Mouse (Mus musculus): ENCODE results near the gene Thbs4. TPM values are rescaled to one million over a fixed set of nuclear protein-coding genes. Genes with fewer than 3 reads are reported as not detected.

Thbs4 gene
- polyA plus RNA-seq, 1 experiment from 2014 or later: not detected

DNA sequence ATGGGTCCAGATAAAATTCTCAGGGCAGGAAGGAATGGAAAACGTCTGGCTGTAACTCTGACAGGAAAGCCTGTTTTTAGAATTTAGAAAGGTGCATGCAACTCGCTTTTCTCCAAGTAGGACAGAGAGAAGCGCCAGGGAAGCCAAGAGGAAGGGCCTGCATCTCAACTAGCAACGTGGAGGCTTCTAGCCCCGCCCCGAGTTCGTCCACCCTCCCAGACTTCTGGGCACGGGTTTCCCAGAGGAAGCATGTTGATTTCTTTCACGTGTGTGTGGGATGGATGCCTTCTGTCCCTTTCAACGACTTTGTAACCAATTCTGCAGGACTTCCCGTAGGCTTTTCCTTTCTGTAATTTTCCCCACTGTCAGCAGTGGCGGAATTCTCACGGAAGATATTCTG lies 64.8 kb downstream of the Thbs4 start:
- ChIA-PET CTCF (interaction anchor here (1.1 kb wide), 1 partner anchor 8 kb away, joined by 3 read pairs; no protein-coding TSS in a partner anchor), POLR2A (interaction anchor here (1.2 kb wide), 1 partner anchor 9 kb away, joined by 3 read pairs; no protein-coding TSS in a partner anchor)
- in situ Hi-C loops (cut with MboI; ENCODE audit: low pct_unique_long_range_greater_than_20kb): loop anchor here (5.0 to 25.0 kb wide), 3 partner anchors 153 to 818 kb away; partner anchors contain the start of genes Dhfr, Msh3 and Spz1
- H3K27me3 ChIP-seq: no peaks in the 10 kb centered on the region
- ATAC-seq (no peak), DNase-seq (ENCODE audit: low read depth, low spot score) (no peak)
- no peak for TF ChIP-seq CTCF (IDR thresholded peaks at IDR 0.05)

- TF ChIP-seq CTCF (IDR thresholded peaks at IDR 0.05): no peak
- CTCF ChIA-PET: interaction anchor here (1.0 to 1.9 kb wide), 3 partner anchors 8 to 142 kb away, joined by 3 to 7 read pairs (median 6); no protein-coding TSS in a partner anchor
- no peaks in the 10 kb centered on the region for H3K27me3 ChIP-seq
- POLR2A ChIA-PET: no interaction called here
- in situ Hi-C loops (cut with MboI; ENCODE audit: low pct_unique_long_range_greater_than_20kb): no loop called here
- ATAC-seq: no peak
- DNase-seq (ENCODE audit: low read depth, low spot score): no peak
Measured at GRCm38 (mm10) chr13:92722389-92722788, 72.2 kb downstream of the Thbs4 start.

DNA sequence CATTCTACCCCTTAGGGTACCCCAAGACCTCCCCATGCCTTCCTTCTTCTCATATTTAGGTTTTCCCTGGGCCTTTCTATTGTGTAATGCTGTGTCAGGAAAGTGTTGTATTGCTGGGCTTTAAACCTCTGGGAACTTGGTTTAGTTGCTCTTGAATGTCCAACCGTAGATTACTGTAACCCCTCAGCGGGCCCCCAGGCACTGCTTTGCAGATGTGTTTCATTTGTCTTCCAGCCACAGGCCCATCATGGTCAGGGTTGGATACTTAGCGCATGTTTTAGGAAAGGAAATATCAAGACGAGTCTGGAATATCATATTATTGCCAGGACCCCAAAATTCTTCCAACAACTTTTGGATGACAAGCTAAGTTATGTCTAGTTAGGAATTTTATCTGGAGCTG lies 73.6 kb downstream of the Thbs4 start:
- H3K27me3 ChIP-seq: no peaks in the 10 kb centered on the region
- no peak for TF ChIP-seq CTCF (IDR thresholded peaks at IDR 0.05)
- CTCF ChIA-PET: interaction anchor here (0.8 to 1.8 kb wide), 4 partner anchors 12 to 141 kb away, joined by 3 to 7 read pairs (median 4); no protein-coding TSS in a partner anchor
- DNase-seq (ENCODE audit: low read depth, low spot score) (no peak), ATAC-seq (no peak)
- in situ Hi-C loops (cut with MboI; ENCODE audit: low pct_unique_long_range_greater_than_20kb): no loop called here
- POLR2A ChIA-PET: no interaction called here

- ChIA-PET POLR2A (no interaction called here), CTCF (interaction anchor here (1.3 to 1.5 kb wide), 2 partner anchors 32 to 138 kb away, joined by 5 to 7 read pairs; no protein-coding TSS in a partner anchor)
- in situ Hi-C loops (cut with MboI; ENCODE audit: low pct_unique_long_range_greater_than_20kb): no loop called here
- ATAC-seq (no peak), DNase-seq (ENCODE audit: low read depth, low spot score) (no peak)
- H3K27me3 ChIP-seq: no peaks in the 10 kb centered on the region
- TF ChIP-seq CTCF (IDR thresholded peaks at IDR 0.05): no peak
Measured at GRCm38 (mm10) chr13:92717851-92718665, 76.6 kb downstream of the Thbs4 start.

DNA sequence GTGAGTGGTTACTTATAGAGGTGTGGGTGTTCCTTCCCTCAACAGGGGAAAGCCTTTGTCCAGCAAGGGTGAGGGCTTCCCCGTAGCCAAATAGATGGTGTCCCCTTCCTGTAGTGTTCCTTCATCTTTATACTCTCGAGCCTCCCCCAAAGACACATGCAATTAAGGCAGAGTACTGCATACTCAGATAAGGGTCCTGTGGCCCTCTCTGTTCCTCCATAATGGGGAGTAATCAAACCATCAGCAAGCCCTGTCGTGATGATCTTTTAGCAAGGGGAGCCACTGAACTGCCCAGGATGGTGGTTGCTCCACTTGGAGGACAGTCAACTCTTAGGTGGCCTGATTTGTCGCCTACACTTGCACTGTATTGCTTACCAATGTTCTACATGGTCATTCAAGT lies 82.0 kb downstream of the Thbs4 start:
- DNase-seq (ENCODE audit: low read depth, low spot score) (no peak), ATAC-seq (no peak)
- in situ Hi-C loops (cut with MboI; ENCODE audit: low pct_unique_long_range_greater_than_20kb): no loop called here
- TF ChIP-seq CTCF (IDR thresholded peaks at IDR 0.05): no peak
- no peaks in the 10 kb centered on the region for H3K27me3 ChIP-seq
- CTCF ChIA-PET: no interaction called here
- POLR2A ChIA-PET: no interaction called here

- no peak for ATAC-seq
- in situ Hi-C loops (cut with MboI; ENCODE audit: low pct_unique_long_range_greater_than_20kb): no loop called here
- ChIA-PET POLR2A (no interaction called here), CTCF (no interaction called here)
- TF ChIP-seq CTCF (IDR thresholded peaks at IDR 0.05): no peak
- DNase-seq (ENCODE audit: low read depth, low spot score): no peak
- H3K27me3 ChIP-seq: no peaks in the 10 kb centered on the region
Measured at GRCm38 (mm10) chr13:92711821-92712220, 82.8 kb downstream of the Thbs4 start.

DNA sequence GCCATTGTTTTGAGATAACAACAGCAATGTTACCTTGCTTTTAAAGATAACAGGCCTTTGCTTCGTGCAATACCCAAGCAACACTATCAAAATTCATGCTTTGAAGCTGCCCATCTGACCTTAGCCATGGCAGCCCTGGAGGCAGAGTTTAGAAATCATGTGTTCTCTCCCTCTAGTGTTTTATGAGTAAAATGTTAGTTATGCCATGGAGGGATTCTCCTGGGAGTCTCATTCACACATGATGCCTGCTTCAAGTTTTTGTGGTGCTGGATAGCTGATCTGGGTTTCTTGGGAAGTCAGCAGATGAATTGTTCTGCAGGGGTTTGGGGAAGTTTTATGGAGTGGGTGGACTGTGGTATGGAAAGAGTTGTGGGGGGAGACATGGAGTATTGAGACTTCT lies 84.3 kb downstream of the Thbs4 start:
- CTCF ChIA-PET: interaction anchor here (0.6 to 1.6 kb wide), 3 partner anchors 9 to 1586 kb away, joined by 3 to 4 read pairs (median 3); no protein-coding TSS in a partner anchor
- in situ Hi-C loops (cut with MboI; ENCODE audit: low pct_unique_long_range_greater_than_20kb): no loop called here

GRCm38 (mm10) chr13:92709535-92709934 lies 85.1 kb downstream of the Thbs4 start:
- CTCF ChIA-PET: interaction anchor here (0.6 to 2.2 kb wide), 3 partner anchors 8 to 1587 kb away, joined by 3 to 6 read pairs (median 4); no protein-coding TSS in a partner anchor
- no peaks in the 10 kb centered on the region for H3K27me3 ChIP-seq
- ATAC-seq: no peak
- no peak for DNase-seq (ENCODE audit: low read depth, low spot score)
- in situ Hi-C loops (cut with MboI; ENCODE audit: low pct_unique_long_range_greater_than_20kb): no loop called here
- POLR2A ChIA-PET: interaction anchor here (0.8 kb wide), 1 partner anchor 23 kb away, joined by 3 read pairs; no protein-coding TSS in a partner anchor
- TF ChIP-seq CTCF (IDR thresholded peaks at IDR 0.05): no peak

More for the DNA sequence above, 84.3 kb downstream of the Thbs4 start:
- DNase-seq (ENCODE audit: low read depth, low spot score): no peak
- TF ChIP-seq CTCF (IDR thresholded peaks at IDR 0.05): no peak
- H3K27me3 ChIP-seq: no peaks in the 10 kb centered on the region
- no peak for ATAC-seq
- POLR2A ChIA-PET: interaction anchor here (0.8 kb wide), 1 partner anchor 24 kb away, joined by 3 read pairs; no protein-coding TSS in a partner anchor

DNA sequence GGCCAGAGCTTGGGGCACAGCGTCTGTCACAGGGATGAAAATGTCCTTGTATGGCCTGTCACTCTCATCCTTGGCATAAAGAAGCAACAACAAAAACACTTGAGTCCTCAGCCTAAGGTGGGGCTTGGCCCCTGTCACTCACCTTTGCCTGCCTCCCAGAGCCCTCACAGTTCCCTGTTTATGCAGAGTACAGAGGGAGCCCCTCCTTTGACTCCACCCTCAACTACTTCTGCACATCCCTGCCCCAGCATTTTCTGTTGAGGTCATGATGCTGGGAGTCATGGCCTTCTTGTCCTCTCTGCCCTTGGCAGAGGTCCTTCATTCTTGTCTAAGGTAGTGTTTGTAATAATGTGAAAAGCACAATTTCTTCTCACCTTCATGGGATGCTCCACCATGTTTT lies 86.2 kb downstream of the Thbs4 start:
- in situ Hi-C loops (cut with MboI; ENCODE audit: low pct_unique_long_range_greater_than_20kb): no loop called here
- CTCF ChIA-PET: interaction anchor here (2.2 kb wide), 1 partner anchor 23 kb away, joined by 6 read pairs; no protein-coding TSS in a partner anchor
- POLR2A ChIA-PET: no interaction called here
- ATAC-seq: no peak
- DNase-seq (ENCODE audit: low read depth, low spot score): no peak
- no peaks in the 10 kb centered on the region for H3K27me3 ChIP-seq
- TF ChIP-seq CTCF (IDR thresholded peaks at IDR 0.05): no peak

- ATAC-seq (no peak), DNase-seq (ENCODE audit: low read depth, low spot score) (no peak)
- CTCF ChIA-PET: interaction anchor here (1.0 to 2.2 kb wide), 2 partner anchors 16 to 22 kb away, joined by 3 to 6 read pairs; no protein-coding TSS in a partner anchor
- in situ Hi-C loops (cut with MboI; ENCODE audit: low pct_unique_long_range_greater_than_20kb): no loop called here
- no peak for TF ChIP-seq CTCF (IDR thresholded peaks at IDR 0.05)
- POLR2A ChIA-PET: no interaction called here
- H3K27me3 ChIP-seq: no peaks in the 10 kb centered on the region
Measured at GRCm38 (mm10) chr13:92707941-92708340, 86.7 kb downstream of the Thbs4 start.

Measured in Patski (cell line).